ENCODE assay signal across 8 mouse cellular contexts in genomic region chr13:12461730-12462119, GRCm38 (mm10). TPM values are rescaled to one million over a fixed set of nuclear protein-coding genes. Genes with fewer than 3 reads are reported as not detected.
DNase-seq lines count a peak whose midpoint lies in the region; ATAC-seq and TF ChIP-seq lines count a peak whose summit lies in the region.

No protein-coding gene starts in this region.

- peak overlapping the region; percentile 85 for H3K9ac ChIP-seq in embryonic facial prominence, embryonic 14.5 days (ENCODE audit: low read depth, low read length)
- H3K9ac ChIP-seq in limb, embryonic 12.5 days (replicated peaks) = no peak overlapping the region; the same call in 1 of the 2 replicates

- ATAC-seq in embryonic facial prominence, embryonic 14.5 days (ENCODE audit: low read depth) = peak; percentile 27
- ATAC-seq in limb, embryonic 12.5 days (ENCODE audit: insufficient number of reproducible peaks, insufficient read depth, low FRiP score, low TSS enrichment, low read depth) = no peak

- H3ac ChIP-seq in C2C12 (ENCODE audit: control insufficient read depth, insufficient read length, low read depth) = peak overlapping the region; percentile 55

- H3K4me2 ChIP-seq in embryonic facial prominence, embryonic 14.5 days (ENCODE audit: low read depth, low read length) = peak overlapping the region; percentile 88
- H3K4me2 ChIP-seq in limb, embryonic 12.5 days = peak overlapping the region; percentile 83

- TF ChIP-seq POLR2A in small intestine, adult 2 months (IDR thresholded peaks at IDR 0.05; ENCODE audit: low read depth, low read length) = no peak

- H3K79me3 ChIP-seq in C2C12 (ENCODE audit: low read depth) = peaks cover 5% of the 10 kb centered on the region

- peak overlapping the region; percentile 98 for H3K4me3 ChIP-seq in C2C12 (ENCODE audit: insufficient read depth, poor library complexity, severe bottlenecking)
- peak overlapping the region; percentile 78 for H3K4me3 ChIP-seq in embryonic facial prominence, embryonic 14.5 days (ENCODE audit: low read depth, low read length)
- H3K4me3 ChIP-seq in limb, embryonic 12.5 days (replicated peaks) = peak overlapping the region; percentile 74
- peak overlapping the region; percentile 75 for H3K4me3 ChIP-seq in small intestine, adult 2 months (ENCODE audit: low read depth, low read length)

- peaks cover 23% of the 10 kb centered on the region for H3K79me2 ChIP-seq in C2C12 (ENCODE audit: control insufficient read depth, insufficient read depth)

- DNase-seq in gastrocnemius, postnatal 14 days = peak; percentile 21
- no peak for DNase-seq in gastrocnemius, postnatal 10 days
- DNase-seq in embryonic facial prominence, embryonic 14.5 days (ENCODE audit: low spot score) = peak; percentile 26
- DNase-seq in thymus, postnatal 0 days (ENCODE audit: low spot score) = no peak
- no peak for DNase-seq in natural killer cell, adult 2 months (ENCODE audit: low spot score in 2 of 2)

- H3K4me1 ChIP-seq in embryonic facial prominence, embryonic 14.5 days (ENCODE audit: control insufficient read depth, insufficient read depth, low read length) = no peaks in the 10 kb centered on the region
- no peaks in the 10 kb centered on the region for H3K4me1 ChIP-seq in limb, embryonic 12.5 days (replicated peaks)
- peaks cover 6% of the 10 kb centered on the region for H3K4me1 ChIP-seq in small intestine, adult 2 months (ENCODE audit: control insufficient read depth, insufficient read depth, insufficient read length, low read length)

- H3K36me3 ChIP-seq in C2C12 (ENCODE audit: control insufficient read depth, insufficient read depth) = peaks cover 7% of the 10 kb centered on the region
- H3K36me3 ChIP-seq in embryonic facial prominence, embryonic 14.5 days (ENCODE audit: control insufficient read depth, insufficient read depth, low read length) = no peaks in the 10 kb centered on the region
- H3K36me3 ChIP-seq in limb, embryonic 12.5 days = no peaks in the 10 kb centered on the region
- peaks cover 8% of the 10 kb centered on the region for H3K36me3 ChIP-seq in small intestine, adult 2 months (ENCODE audit: control insufficient read depth, insufficient read depth, low read length)

- H3K27me3 ChIP-seq in C2C12 (ENCODE audit: control insufficient read depth, insufficient read depth, insufficient read length) = no peaks in the 10 kb centered on the region
- H3K27me3 ChIP-seq in embryonic facial prominence, embryonic 14.5 days (replicated peaks; ENCODE audit: control insufficient read depth, insufficient read depth, low read length) = no peaks in the 10 kb centered on the region
- H3K27me3 ChIP-seq in limb, embryonic 12.5 days = no peaks in the 10 kb centered on the region
- no peaks in the 10 kb centered on the region for H3K27me3 ChIP-seq in small intestine, adult 2 months (ENCODE audit: control insufficient read depth, insufficient read depth, low read length)

- intact Hi-C loops in gastrocnemius, postnatal 14 days (cut with DNase I; ENCODE audit: low total_unique reads) = no loop called here

- 2% methylated on average over 7 of the region's 7 CpGs for WGBS in embryonic facial prominence, embryonic 14.5 days
- whole genome bisulfite sequencing in limb, embryonic 12.5 days = 4% methylated on average over 7 of the region's 7 CpGs
- 2% methylated on average over 7 of the region's 7 CpGs for WGBS in small intestine, adult 2 months

- TF ChIP-seq CTCF in C2C12 (IDR thresholded peaks at IDR 0.05; ENCODE audit: control insufficient read depth, insufficient read depth, insufficient read length) = no peak
- TF ChIP-seq CTCF in small intestine, adult 2 months (IDR thresholded peaks at IDR 0.05; ENCODE audit: extremely low read depth, insufficient read length, insufficient replicate concordance, low read depth, low read length) = no peak

- H3K9me3 ChIP-seq in embryonic facial prominence, embryonic 14.5 days (ENCODE audit: control insufficient read depth, low read length) = no peaks in the 10 kb centered on the region
- no peaks in the 10 kb centered on the region for H3K9me3 ChIP-seq in limb, embryonic 12.5 days

- H3K27ac ChIP-seq in embryonic facial prominence, embryonic 14.5 days (replicated peaks; ENCODE audit: low read depth, low read length) = peak overlapping the region; percentile 59; the same call in 1 of the 2 replicates
- no peak overlapping the region for H3K27ac ChIP-seq in limb, embryonic 12.5 days
- H3K27ac ChIP-seq in small intestine, adult 2 months (ENCODE audit: insufficient read depth, low read depth, low read length) = peak overlapping the region; percentile 24; the same call in 1 of the 2 replicates

TF ChIP-seq in C2C12, 6 proteins besides CTCF, POLR2A, EP300 and RAD21:
- TF ChIP-seq MAX (IDR thresholded peaks at IDR 0.05) = no peak
- TF ChIP-seq USF1 (IDR thresholded peaks at IDR 0.05; ENCODE audit: low read depth) = no peak
- no peak for TF ChIP-seq CEBPB (IDR thresholded peaks at IDR 0.05; ENCODE audit: low read depth)
- TF ChIP-seq FOSL1 (IDR thresholded peaks at IDR 0.05; ENCODE audit: insufficient read depth, low read length, poor library complexity, severe bottlenecking) = no peak
- TF ChIP-seq MYOD1 (IDR thresholded peaks at IDR 0.05; ENCODE audit: control insufficient read depth, insufficient read length, low read depth) = no peak
- TF ChIP-seq MYOG (IDR thresholded peaks at IDR 0.05; ENCODE audit: control insufficient read depth, extremely low read depth, insufficient read length) = no peak
TF ChIP-seq in C2C12: peak in this region for 0.

RNA-seq across cellular contexts. Expression of gene Lgals8, which starts 3.0 kb away (rescaled TPM):
- total RNA-seq in gastrocnemius, postnatal 14 days (2021) = 10 to 100 TPM; 24.6 to 27.0 TPM
- 10 to 100 TPM; 27.4 to 32.7 TPM for total RNA-seq in gastrocnemius, postnatal 10 days (2021)
- polyA plus RNA-seq in C2C12 (2012; fragmentation: generic; extraction: Trizol) = 16.3 TPM
- polyA plus RNA-seq in embryonic facial prominence, embryonic 14.5 days (2014; fragmentation: Nextera tagmentation; extraction: Ambion mirVana) = 22.5 and 23.8 TPM in 2 replicates
- 13.0 TPM in 2 replicates for polyA plus RNA-seq in limb, embryonic 12.5 days (2016; fragmentation: Nextera tagmentation; extraction: Ambion mirVana)
- 8.9 and 23.1 TPM in 2 replicates for polyA plus RNA-seq in small intestine, adult 2 months (2012; rRNA removed)
- 41.9 and 43.1 TPM in 2 replicates for polyA plus RNA-seq in thymus, postnatal 0 days (2015; fragmentation: Nextera tagmentation; extraction: Ambion mirVana)

RNA-seq across cellular contexts. Expression of gene Edaradd, which starts 58.5 kb away (rescaled TPM):
- total RNA-seq in gastrocnemius, postnatal 14 days (2021) = under 1 TPM in 1 of 2 experiments, not detected in 1; 0.04 TPM
- total RNA-seq in gastrocnemius, postnatal 10 days (2021) = under 1 TPM; 0.05 to 0.09 TPM
- polyA plus RNA-seq in C2C12 (2012; fragmentation: generic; extraction: Trizol) = not detected
- polyA plus RNA-seq in embryonic facial prominence, embryonic 14.5 days (2014; fragmentation: Nextera tagmentation; extraction: Ambion mirVana) = 3.2 and 3.6 TPM in 2 replicates
- 2.3 and 2.5 TPM in 2 replicates for polyA plus RNA-seq in limb, embryonic 12.5 days (2016; fragmentation: Nextera tagmentation; extraction: Ambion mirVana)
- polyA plus RNA-seq in small intestine, adult 2 months (2012; rRNA removed) = 0.14 and 0.34 TPM in 2 replicates
- polyA plus RNA-seq in thymus, postnatal 0 days (2015; fragmentation: Nextera tagmentation; extraction: Ambion mirVana) = 16.0 and 19.8 TPM in 2 replicates

Comparison
In these comparisons a context has a peak if more than half of its experiments do, and no peak if none do; other contexts are left out.
1. DNase-seq: peak in gastrocnemius, postnatal 14 days (single experiment) and embryonic facial prominence, embryonic 14.5 days (single experiment); none in gastrocnemius, postnatal 10 days (single experiment), thymus, postnatal 0 days (single experiment) and natural killer cell, adult 2 months (0 of 2).
2. Peak in every context shown above with its lines, with median percentiles within 50 percentile points of each other: H3K4me3 ChIP-seq.